Mouse (Mus musculus) adrenal gland, adult 18-20 months (tissue): ENCODE results near the gene Fam185a. TPM values are rescaled to one million over a fixed set of nuclear protein-coding genes. Genes with fewer than 3 reads are reported as not detected.
A peak's percentile ranks its signal among the peaks of the same experiment; 100 is the strongest.

ENCODE experiments used
- DNase-seq, 2 experiments: peaks; one replicate each; pipeline ENCODE4 v3.0.0; 2021 to 2022; ENCODE audit warnings: low spot score in 2 of 2
- long read RNA-seq, 2 experiments: library from polyadenylated mRNA; stranded (forward); transcript quantifications; one replicate each; pipeline ENCODE4 v2.0.0; 2021
- total RNA-seq, 2 experiments: library from RNA; stranded (reverse); gene quantifications; 1 replicate in 1 of 2; 2 replicates in 1 of 2; pipeline ENCODE4 v1.2.3; 2021

Gene Fam185a
- total RNA-seq, result 10 to 100 TPM; 12.3 to 13.5 TPM
- long read RNA-seq, experiment 1, transcript Fam185a-201 (8 exons, 3,027 nt), result major isoform, 11 of 11 reads
- long read RNA-seq, experiment 1, partial matches to known transcripts, result 0 of 11 reads
- long read RNA-seq, experiment 1, other reads (novel, unspliced or antisense), result 0 of 11 reads
- long read RNA-seq, experiment 2, transcript Fam185a-201 (8 exons, 3,027 nt), result major isoform, 30 of 38 reads
- long read RNA-seq, experiment 2, partial matches to known transcripts, result 0 of 38 reads
- long read RNA-seq, experiment 2, other reads (novel, unspliced or antisense), result 8 of 38 reads

GRCm38 (mm10) chr5:21424614-21425602, at the start of gene Fam185a, which contains the start of gene Ccdc146:
Gene Fam185a (plus strand): TSS chr5:21424958.
Gene Ccdc146 (minus strand): TSS chr5:21424677.
- peak; percentile 64 to 74 for DNase-seq

DNA sequence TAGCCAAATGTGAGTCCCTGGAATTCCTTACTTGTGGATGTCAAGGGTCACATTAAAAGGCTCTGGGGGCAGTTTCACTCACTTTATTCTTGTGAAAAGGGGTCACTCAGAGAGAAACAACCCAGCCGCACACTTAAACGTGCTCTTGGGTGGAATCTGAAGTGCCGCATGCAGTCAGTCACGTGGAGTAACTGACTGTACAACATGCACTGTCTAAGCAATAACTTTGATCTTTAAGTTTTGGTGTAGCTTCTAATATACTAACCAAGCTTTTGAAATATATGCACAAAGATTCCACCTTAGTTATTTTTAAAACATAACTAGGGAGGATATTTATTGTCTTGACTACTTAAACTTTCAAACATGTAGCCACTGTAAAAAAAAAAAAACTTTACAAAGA, 47.8 kb upstream of the Fam185a start:
- no peak for DNase-seq

GRCm38 (mm10) chr5:21378397-21378796, 46.4 kb upstream of the Fam185a start:
- no peak for DNase-seq

DNA sequence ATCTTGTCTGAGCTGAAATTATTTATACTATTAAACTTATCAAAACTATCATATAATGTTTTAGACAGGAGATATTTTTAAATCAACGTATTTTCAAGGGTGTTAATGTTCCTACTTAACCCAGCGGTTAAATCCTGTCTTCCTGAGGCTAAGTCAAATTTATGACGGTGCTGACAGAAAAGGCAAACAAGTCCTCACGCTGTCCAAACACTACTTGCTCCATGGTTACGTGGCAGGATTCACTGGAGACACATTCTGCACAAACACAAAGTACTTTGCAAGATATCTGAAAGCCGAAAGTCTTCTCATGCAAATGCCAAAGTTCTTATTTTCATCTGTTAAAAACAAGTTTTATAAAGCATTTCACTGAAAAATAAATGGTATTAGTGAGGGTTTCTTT, 42.8 kb upstream of the Fam185a start:
- DNase-seq, result no peak

- no peak for DNase-seq
Measured at GRCm38 (mm10) chr5:21382678-21383077, 42.1 kb upstream of the Fam185a start.

- no peak for DNase-seq
Measured at GRCm38 (mm10) chr5:21383392-21384251, 41.1 kb upstream of the Fam185a start.

DNA sequence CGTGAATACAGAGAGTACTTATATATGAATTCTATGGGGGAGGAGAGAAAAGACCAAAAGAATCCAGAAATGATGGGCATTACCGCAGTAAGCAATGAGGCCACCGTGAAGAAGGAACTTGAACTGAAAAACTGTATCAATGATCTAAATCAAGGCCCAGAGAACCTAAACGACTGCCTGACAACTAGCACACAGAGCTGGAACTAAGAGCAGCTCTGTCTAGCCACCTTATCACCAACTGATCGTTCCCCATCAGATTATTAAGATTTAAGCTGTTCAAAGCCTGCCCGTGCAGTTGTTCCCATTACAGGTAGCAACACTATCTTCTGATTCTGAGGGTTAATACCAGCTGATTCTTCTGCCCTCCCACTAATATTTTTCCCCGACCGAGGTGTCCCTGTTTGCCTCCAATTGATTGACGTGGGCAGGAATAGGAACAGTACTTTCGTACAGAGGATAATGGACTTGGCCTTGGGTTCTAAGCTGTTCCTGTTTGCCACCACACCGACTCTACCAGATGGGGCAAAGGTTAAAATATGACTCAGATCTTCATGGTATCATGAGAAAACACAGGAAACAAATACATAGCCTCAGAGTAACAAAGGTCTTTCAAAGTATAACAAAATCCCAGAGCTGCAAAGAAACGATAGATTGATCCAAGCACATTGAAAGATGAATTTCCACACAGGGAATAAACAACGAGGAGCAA, 40.4 kb upstream of the Fam185a start:
- DNase-seq, result no peak

GRCm38 (mm10) chr5:21384976-21385375, 39.8 kb upstream of the Fam185a start:
- DNase-seq, result no peak

DNA sequence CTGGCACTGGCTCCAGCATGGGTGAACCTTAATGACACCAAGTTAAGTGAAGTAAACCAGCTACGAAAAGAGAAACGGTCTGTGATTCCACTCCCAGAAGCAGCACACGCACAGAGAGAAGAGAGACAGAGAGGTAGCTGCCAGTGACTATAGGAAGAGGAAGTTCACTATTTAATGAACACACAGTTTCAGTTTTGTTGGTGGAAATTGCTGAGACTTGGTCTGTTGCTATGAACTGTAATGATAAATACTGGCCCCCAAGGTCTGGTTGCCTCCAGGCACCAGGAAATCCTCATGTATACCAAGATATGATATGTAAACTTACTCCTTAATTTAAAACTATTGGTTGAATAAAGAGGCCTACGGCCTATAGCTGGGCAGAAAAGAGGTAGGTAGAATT, 38.3 kb upstream of the Fam185a start:
- no peak for DNase-seq

GRCm38 (mm10) chr5:21387340-21387739, 37.4 kb upstream of the Fam185a start:
- DNase-seq, result no peak

GRCm38 (mm10) chr5:21388855-21389254, 35.9 kb upstream of the Fam185a start:
- no peak for DNase-seq

DNA sequence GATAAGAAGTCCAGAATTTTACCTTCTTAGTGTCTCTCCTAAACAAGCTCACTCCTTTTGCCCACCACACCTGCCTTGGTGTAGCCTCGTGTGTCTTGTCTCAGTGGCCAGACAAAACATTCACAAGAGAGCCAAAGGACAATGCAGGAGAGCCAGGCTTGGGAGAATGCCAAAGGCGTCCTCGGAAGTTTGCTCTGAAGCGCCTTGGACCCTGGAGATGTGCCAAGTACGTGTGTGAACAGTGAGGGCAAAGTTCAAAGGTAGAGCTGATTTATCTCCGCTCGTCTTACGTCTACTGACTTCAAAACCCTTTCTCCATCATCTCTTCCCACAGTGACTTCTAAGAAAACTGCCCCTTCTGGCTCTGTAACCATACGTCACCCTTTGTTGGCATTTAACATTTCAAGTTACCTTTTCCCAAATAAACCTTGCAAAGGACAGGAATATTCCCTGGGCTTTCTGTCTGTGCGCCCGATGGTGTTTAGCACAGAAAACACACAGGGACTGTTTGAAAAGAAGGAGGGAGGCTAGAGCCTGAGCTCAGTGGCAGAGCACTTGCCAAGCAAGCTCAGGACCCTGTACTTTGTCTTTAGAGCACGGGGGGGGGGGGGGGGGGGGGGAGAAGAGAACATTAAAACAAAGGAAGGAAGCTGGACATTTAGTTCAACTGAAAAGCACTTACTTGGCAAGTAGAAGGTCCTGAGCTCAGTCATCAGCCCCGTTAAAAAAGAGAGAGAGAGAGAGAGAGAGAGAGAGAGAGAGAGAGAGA, 33.0 kb upstream of the Fam185a start:
- no peak for DNase-seq

DNA sequence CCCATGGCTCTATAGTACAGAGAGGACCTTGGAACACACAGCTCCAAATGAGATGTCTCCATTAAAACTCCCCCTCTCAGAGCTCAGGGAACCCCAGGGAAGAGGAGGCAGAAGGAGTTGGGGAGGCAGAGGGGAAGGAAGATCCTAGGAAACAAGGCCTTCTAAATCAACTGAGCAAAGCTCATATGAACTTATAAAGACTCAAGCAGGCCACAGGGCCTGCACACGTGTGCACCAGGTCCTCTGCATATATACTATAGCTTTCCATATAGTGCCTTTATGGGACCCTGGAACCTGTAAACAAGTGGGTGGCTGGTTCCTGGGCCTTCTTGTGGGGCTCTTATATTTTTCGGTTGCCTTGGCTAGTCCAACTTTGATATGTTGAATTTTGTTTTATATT, 30.2 kb upstream of the Fam185a start:
- DNase-seq, result no peak

GRCm38 (mm10) chr5:21395205-21395840, 29.4 kb upstream of the Fam185a start:
- DNase-seq, result no peak

- DNase-seq, result no peak
Measured at GRCm38 (mm10) chr5:21411261-21411666, 13.5 kb upstream of the Fam185a start.

DNA sequence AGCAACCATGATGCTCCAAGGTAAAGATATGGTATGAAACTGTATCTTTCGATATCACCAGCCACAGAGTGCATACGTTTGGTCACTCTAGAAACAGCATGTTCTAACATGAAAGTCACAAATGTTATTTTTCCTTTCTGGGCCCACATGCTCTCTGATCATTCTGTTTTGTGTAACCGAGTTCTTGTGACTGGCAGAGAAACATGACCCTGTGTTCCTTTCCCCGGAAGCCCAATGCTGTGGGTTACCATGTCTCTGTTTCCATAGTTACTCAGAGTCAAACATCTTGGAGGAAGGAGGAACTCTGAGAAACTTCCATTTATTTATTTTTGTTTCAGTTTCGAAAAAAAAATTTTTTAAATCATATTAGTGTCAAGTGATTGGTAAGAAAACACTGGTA, 12.7 kb upstream of the Fam185a start:
- DNase-seq, result no peak

DNA sequence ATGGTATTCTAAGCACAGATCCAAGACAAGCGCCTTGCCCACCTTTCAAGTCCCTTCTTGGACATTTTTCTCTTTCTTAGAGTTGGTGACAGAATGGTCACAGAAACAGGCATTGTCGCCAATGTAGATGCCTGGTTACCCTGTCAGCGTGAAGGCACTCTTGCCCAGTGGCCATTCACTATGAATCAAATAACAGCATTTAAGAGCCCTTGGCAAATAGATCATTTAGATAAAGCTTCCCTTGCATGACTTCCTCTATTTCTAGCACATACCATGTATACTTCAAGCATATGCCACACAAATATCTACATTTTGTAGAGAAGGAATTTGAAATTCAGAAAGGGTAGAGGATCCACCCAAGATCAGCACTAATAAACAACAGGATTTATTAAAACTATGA, 11.4 kb upstream of the Fam185a start:
- no peak for DNase-seq

DNA sequence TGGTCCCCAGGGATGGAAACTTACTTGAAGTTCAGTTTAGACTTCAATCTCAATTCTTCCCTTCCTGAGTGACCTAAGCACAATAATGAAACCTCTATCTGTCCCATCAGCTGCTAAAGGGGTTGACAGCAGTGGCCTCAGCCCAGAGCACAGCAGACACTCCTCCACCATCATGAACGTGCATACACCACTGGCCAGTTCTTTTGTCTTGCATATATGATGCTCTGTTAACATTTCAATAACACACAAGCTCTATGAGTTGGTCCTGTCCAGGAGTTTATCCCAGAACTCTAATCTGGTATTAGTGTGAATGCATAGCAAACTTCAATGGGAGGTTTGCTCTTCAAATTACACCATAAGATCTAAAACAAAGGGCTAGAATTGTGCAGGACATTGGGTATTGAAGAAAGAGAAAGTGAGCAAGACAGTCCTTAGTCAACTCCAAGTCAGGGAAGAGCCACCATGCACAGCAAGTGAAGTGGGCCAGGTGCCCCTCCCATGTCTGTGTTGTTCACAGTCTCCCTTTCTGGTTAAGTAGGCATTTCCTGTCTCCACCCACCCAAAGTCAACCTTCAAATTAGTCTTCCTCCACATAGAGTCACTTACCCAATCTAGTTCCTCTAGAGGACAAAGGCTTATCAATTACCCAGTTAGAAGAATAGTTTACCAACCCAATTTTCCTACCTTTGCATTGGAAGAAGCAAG, 10.5 kb upstream of the Fam185a start:
- no peak for DNase-seq

DNA sequence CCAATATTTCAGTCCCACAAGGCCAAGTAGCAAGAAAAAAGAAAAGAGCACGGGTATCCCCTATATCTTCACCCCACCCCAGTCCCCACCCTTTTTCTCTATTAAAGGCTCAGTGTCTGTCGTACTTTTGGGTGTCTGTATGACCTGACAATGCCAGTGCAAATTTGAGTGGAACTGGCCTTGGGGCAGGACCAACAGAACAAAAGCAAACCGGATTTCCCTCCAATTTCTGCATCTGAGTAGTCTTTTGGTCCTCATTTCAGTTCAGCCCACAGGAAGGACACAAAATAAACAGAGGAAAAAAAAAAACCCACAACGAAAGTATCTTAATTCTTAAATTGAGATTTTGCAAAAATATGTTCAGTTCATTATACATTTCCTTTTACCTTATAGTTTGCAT, 6.1 kb upstream of the Fam185a start:
- no peak for DNase-seq
